Mouse (Mus musculus) G1E (cell line): ENCODE data around the gene Mns1. TPM values are rescaled to one million over a fixed set of nuclear protein-coding genes. Genes with fewer than 3 reads are reported as not detected.
A peak's percentile ranks its signal among the peaks of the same experiment; 100 is the strongest.

Experiments
- ATAC-seq: 2 replicates; pipeline ENCODE4 v1.8.0; 2016; ENCODE audit warnings: mild to moderate bottlenecking; ENCODE audit not compliant: insufficient number of reproducible peaks, poor library complexity, low FRiP score, severe bottlenecking; ENCODE audit errors: extremely low read depth
- DNase-seq: peaks from one replicate; pipeline ENCODE4 v3.0.0; 2012; ENCODE audit warnings: low spot score
- H3K27me3 ChIP-seq: 2 replicates; pipeline ENCODE4 v1.6.1; 2012; ENCODE audit warnings: mild to moderate bottlenecking, low read length, inconsistent platforms; ENCODE audit not compliant: insufficient read depth
- H3K36me3 ChIP-seq: replicated peaks from 2 replicates; pipeline ENCODE3; 2012; ENCODE audit warnings: mild to moderate bottlenecking, inconsistent platforms
- H3K4me1 ChIP-seq: 2 replicates; pipeline ENCODE4 v1.6.1; 2012; ENCODE audit warnings: low read depth, low read length, inconsistent platforms, mixed read lengths; ENCODE audit not compliant: insufficient read depth
- H3K4me3 ChIP-seq: 2 replicates; pipeline ENCODE4 v1.5.1; 2012; ENCODE audit warnings: low read depth, mild to moderate bottlenecking, inconsistent platforms, low read length, moderate library complexity, mixed read lengths
- H3K9me3 ChIP-seq: replicated peaks from 2 replicates; pipeline ENCODE4 v1.6.1; 2012; ENCODE audit warnings: inconsistent platforms
- CTCF ChIP-seq: IDR thresholded peaks from 2 replicates; pipeline ENCODE4 v1.5.1; 2012; ENCODE audit warnings: low read depth, low read length, inconsistent platforms, mixed read lengths
- GATA1 ChIP-seq: IDR thresholded peaks from 2 replicates; pipeline ENCODE4 v1.6.1; 2012; ENCODE audit warnings: borderline replicate concordance, low read length, inconsistent platforms, mixed read lengths
- GATA2 ChIP-seq: IDR thresholded peaks from 2 replicates; pipeline ENCODE4 v1.6.1; 2012; ENCODE audit warnings: low read depth, low read length, inconsistent platforms, borderline replicate concordance
- POLR2AphosphoS5 ChIP-seq: IDR thresholded peaks from 2 replicates; pipeline ENCODE4 v1.6.1; 2012; ENCODE audit warnings: low read depth, low read length, inconsistent platforms; ENCODE audit not compliant: insufficient replicate concordance
- TAL1 ChIP-seq: conservative IDR thresholded peaks from 2 replicates; pipeline ENCODE4 v1.6.1; 2012; ENCODE audit warnings: low read depth, low read length, inconsistent platforms, mixed read lengths
- polyA plus RNA-seq: library from polyadenylated mRNA; stranded (reverse); fragments of >175 nt; gene quantifications from 2 replicates; pipeline ENCODE4 v1.2.3, GENCODE M21; 2012
- total RNA-seq, 2 experiments: library from RNA; stranded (forward) in 1 of 2; stranded (reverse) in 1 of 2; fragments of 200-1000 nt in 1 of 2; fragments of >200 nt in 1 of 2; fragmentation: Nextera tagmentation in 1 of 2; gene quantifications; 2 replicates each; pipeline ENCODE4 v1.2.3; 2014 to 2017

The Mns1 gene
- total and polyA plus RNA-seq, 3 experiments, result 33.2 to 357 (median 138) TPM

GRCm38 (mm10) chr9:72440948-72441926, 3.4 kb downstream of the Mns1 start:
- peak; percentile 64 for ATAC-seq
- peaks cover 67% of the 10 kb centered on the region for H3K4me1 ChIP-seq
- no peak for TF ChIP-seq GATA1
- no peak for TF ChIP-seq GATA2
- TF ChIP-seq POLR2AphosphoS5, result no peak
- TF ChIP-seq CTCF, result no peak
- TF ChIP-seq TAL1, result peak; percentile 52; the same call in 1 of the 2 replicates
- no peaks in the 10 kb centered on the region for H3K9me3 ChIP-seq
- DNase-seq, result peak; percentile 58
- H3K36me3 ChIP-seq, result peaks cover 41% of the 10 kb centered on the region
- peak overlapping the region; percentile 59; the same call in 1 of the 2 replicates for H3K4me3 ChIP-seq
- H3K27me3 ChIP-seq, result no peaks in the 10 kb centered on the region

GRCm38 (mm10) chr9:72441927-72442715, 4.3 kb downstream of the Mns1 start:
- Histone ChIP-seq H3K9me3 (no peaks in the 10 kb centered on the region), H3K4me3 (peak overlapping the region; percentile 68), H3K27me3 (no peaks in the 10 kb centered on the region), H3K4me1 (peaks cover 70% of the 10 kb centered on the region), H3K36me3 (peaks cover 50% of the 10 kb centered on the region)
- ATAC-seq (no peak), DNase-seq (no peak)
- TF ChIP-seq POLR2AphosphoS5, result no peak
- TF ChIP-seq GATA1, result no peak
- no peak for TF ChIP-seq CTCF
- no peak for TF ChIP-seq TAL1
- no peak for TF ChIP-seq GATA2

- no peak for ATAC-seq
- H3K36me3 ChIP-seq, result peaks cover 98% of the 10 kb centered on the region
- DNase-seq, result peak; percentile 30
- no peaks in the 10 kb centered on the region for H3K9me3 ChIP-seq
- H3K4me3 ChIP-seq, result no peak overlapping the region; the same call in 1 of the 2 replicates
- peaks cover 83% of the 10 kb centered on the region for H3K4me1 ChIP-seq
- H3K27me3 ChIP-seq, result no peaks in the 10 kb centered on the region
- TF ChIP-seq GATA2 (no peak), CTCF (peak; percentile 69), GATA1 (no peak), POLR2AphosphoS5 (no peak), TAL1 (no peak)
These were observed 10.2 kb downstream of the Mns1 start for GRCm38 (mm10) chr9:72448026-72448425.

- Histone ChIP-seq H3K9me3 (no peaks in the 10 kb centered on the region), H3K4me3 (no peak overlapping the region; the same call in 1 of the 2 replicates), H3K4me1 (peaks cover 81% of the 10 kb centered on the region), H3K36me3 (peaks cover 99% of the 10 kb centered on the region), H3K27me3 (no peaks in the 10 kb centered on the region)
- TF ChIP-seq POLR2AphosphoS5 (no peak), CTCF (no peak), GATA2 (no peak), TAL1 (no peak), GATA1 (no peak)
- no peak for ATAC-seq
- no peak for DNase-seq
These were observed 11.6 kb downstream of the Mns1 start for GRCm38 (mm10) chr9:72449367-72449766.

- no peaks in the 10 kb centered on the region for H3K9me3 ChIP-seq
- DNase-seq, result no peak
- no peaks in the 10 kb centered on the region for H3K27me3 ChIP-seq
- H3K36me3 ChIP-seq, result peaks cover 99% of the 10 kb centered on the region
- H3K4me1 ChIP-seq, result peaks cover 79% of the 10 kb centered on the region
- TF ChIP-seq GATA2 (no peak), POLR2AphosphoS5 (no peak), GATA1 (no peak), TAL1 (no peak), CTCF (no peak)
- no peak for ATAC-seq
- H3K4me3 ChIP-seq, result no peak overlapping the region; the same call in 1 of the 2 replicates
These were observed 12.0 kb downstream of the Mns1 start for GRCm38 (mm10) chr9:72449841-72450240.

- Histone ChIP-seq H3K27me3 (no peaks in the 10 kb centered on the region), H3K4me1 (peaks cover 81% of the 10 kb centered on the region), H3K4me3 (no peak overlapping the region), H3K36me3 (peaks cover 99% of the 10 kb centered on the region), H3K9me3 (no peaks in the 10 kb centered on the region)
- TF ChIP-seq GATA2 (no peak), TAL1 (no peak), GATA1 (no peak), CTCF (no peak), POLR2AphosphoS5 (no peak)
- ATAC-seq (no peak), DNase-seq (no peak)
These were observed 12.6 kb downstream of the Mns1 start for GRCm38 (mm10) chr9:72450363-72450762.
